Mouse (Mus musculus): ENCODE measurements around the gene Bap1.

GRCm38 (mm10) chr14:31285728-31286127 is 34.5 kb downstream of the Bap1 start:
- no peak for TF ChIP-seq CTCF (IDR thresholded peaks at IDR 0.05; ENCODE audit: borderline replicate concordance, insufficient read depth, low read depth, low read length)
- TF ChIP-seq POLR2A (IDR thresholded peaks at IDR 0.05; ENCODE audit: borderline replicate concordance, insufficient read depth, low read length), result no peak
